In the genomic region with DNA sequence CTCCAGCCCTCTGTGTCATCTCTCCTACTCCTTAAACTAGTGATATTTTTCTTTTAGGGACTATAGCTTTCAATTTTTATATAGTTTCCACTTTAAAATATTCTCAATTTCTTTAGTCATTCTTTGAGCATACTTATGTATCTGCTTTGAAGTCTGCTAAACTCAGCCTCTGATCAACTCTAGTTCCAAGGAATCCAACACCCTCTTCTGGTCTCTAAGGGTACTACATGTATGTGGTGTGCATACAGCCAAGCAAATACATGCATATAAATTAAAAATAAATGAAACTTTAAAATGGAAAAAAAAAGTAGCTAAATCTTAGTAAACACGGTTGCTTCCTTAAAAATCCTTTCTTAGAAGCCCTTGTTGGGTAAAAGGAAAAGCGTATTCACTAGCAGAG, we compare ENCODE assay signal across 11 mouse cellular contexts. TPM values are rescaled to one million over a fixed set of nuclear protein-coding genes. Genes with fewer than 3 reads are reported as not detected.
DNase-seq lines count a peak whose midpoint lies in the region; ATAC-seq and TF ChIP-seq lines count a peak whose summit lies in the region.
"Had no signal": no experiment of that assay in that cellular context is flagged by ENCODE, and none has a peak within 500 bp of the region (broad histone marks: within the 10 kb centered on the region; RNA-seq: fewer than 3 reads in every experiment).

No protein-coding gene starts in this region.

- H3K27me3 ChIP-seq in intestine, postnatal 0 days (replicated peaks; ENCODE audit: control insufficient read depth, insufficient read depth, low read length), result no peaks in the 10 kb centered on the region
- H3K27me3 ChIP-seq in intestine, embryonic 16.5 days (replicated peaks; ENCODE audit: control insufficient read depth, insufficient read depth, low read length), result no peaks in the 10 kb centered on the region
- H3K27me3 ChIP-seq: limb, embryonic 13.5 days had no signal

- peak; percentile 77 for DNase-seq in CD4-positive helper T cell, adult 2 months (ENCODE audit: low read depth, low spot score)
- peak; percentile 68 for DNase-seq in NIH3T3 (ENCODE audit: low read depth)
- peak; percentile 16 for DNase-seq in large intestine, adult 2 months (ENCODE audit: low read depth, low spot score)
- no peak for DNase-seq in adrenal gland, postnatal 25 days
- DNase-seq in right cerebral cortex, postnatal 36 days (ENCODE audit: low spot score in 2 of 2), result no peak
- no peak for DNase-seq in cerebellum, adult 9-11 months
- DNase-seq: adrenal gland, adult 8-10 months had no signal

- H3K36me3 ChIP-seq in intestine, postnatal 0 days (ENCODE audit: control insufficient read depth, insufficient read depth), result peaks cover 33% of the 10 kb centered on the region
- H3K36me3 ChIP-seq in intestine, embryonic 16.5 days (ENCODE audit: control insufficient read depth, insufficient read depth, low read length), result peaks cover 19% of the 10 kb centered on the region

- WGBS in intestine, postnatal 0 days, result 93% methylated on average over 2 of the region's 2 CpGs
- 96% methylated on average over 2 of the region's 2 CpGs for WGBS in intestine, embryonic 16.5 days
- 82% methylated on average over 2 of the region's 2 CpGs for WGBS in large intestine, adult 2 months

- no peaks in the 10 kb centered on the region for H3K9me3 ChIP-seq in intestine, postnatal 0 days (ENCODE audit: control insufficient read depth)
- no peaks in the 10 kb centered on the region for H3K9me3 ChIP-seq in intestine, embryonic 16.5 days (ENCODE audit: control insufficient read depth, low read length)
- H3K9me3 ChIP-seq: limb, embryonic 13.5 days had no signal

- no peak overlapping the region for H3K9ac ChIP-seq in intestine, postnatal 0 days (ENCODE audit: low read depth, low read length)
- H3K9ac ChIP-seq in intestine, embryonic 16.5 days (ENCODE audit: low read depth, low read length), result no peak overlapping the region
- H3K9ac ChIP-seq: limb, embryonic 13.5 days had no signal

- H3K4me2 ChIP-seq in intestine, postnatal 0 days (replicated peaks; ENCODE audit: low read depth), result no peak overlapping the region
- H3K4me2 ChIP-seq in intestine, embryonic 16.5 days (ENCODE audit: low read depth, low read length), result no peak overlapping the region
- H3K4me2 ChIP-seq: limb, embryonic 13.5 days had no signal

- H3K4me3 ChIP-seq in intestine, postnatal 0 days (ENCODE audit: low read depth, low read length), result no peak overlapping the region
- no peak overlapping the region for H3K4me3 ChIP-seq in intestine, embryonic 16.5 days (ENCODE audit: low read length)
- H3K4me3 ChIP-seq: erythroblast, embryonic 14.5 days; limb, embryonic 13.5 days had no signal

- no peak overlapping the region for H3K27ac ChIP-seq in intestine, postnatal 0 days (ENCODE audit: low read depth, low read length)
- no peak overlapping the region for H3K27ac ChIP-seq in intestine, embryonic 16.5 days (ENCODE audit: low read length)
- H3K27ac ChIP-seq: limb, embryonic 13.5 days had no signal

- peak; percentile 59 for TF ChIP-seq CTCF in intestine, postnatal 0 days (IDR thresholded peaks at IDR 0.05; ENCODE audit: low read depth)

- ATAC-seq in intestine, postnatal 0 days, result no peak
- ATAC-seq in intestine, embryonic 16.5 days, result no peak

- H3K4me1 ChIP-seq in intestine, postnatal 0 days (replicated peaks; ENCODE audit: control insufficient read depth, insufficient read depth, low read length), result no peaks in the 10 kb centered on the region
- no peaks in the 10 kb centered on the region for H3K4me1 ChIP-seq in intestine, embryonic 16.5 days (ENCODE audit: control insufficient read depth, insufficient read depth, low read length)
- H3K4me1 ChIP-seq: limb, embryonic 13.5 days had no signal

RNA-seq across cellular contexts. Expression of gene Lime1, which starts 4.1 kb away (rescaled TPM):
- 6.7 and 8.6 TPM in 2 replicates for polyA plus RNA-seq in intestine, postnatal 0 days (2015; fragmentation: Nextera tagmentation; extraction: Ambion mirVana)
- 16.3 and 16.8 TPM in 2 replicates for polyA plus RNA-seq in intestine, embryonic 16.5 days (2015; fragmentation: Nextera tagmentation; extraction: Ambion mirVana)
- polyA plus RNA-seq in large intestine, adult 2 months (2012; rRNA removed), result 37.6 and 48.7 TPM in 2 replicates
- 24.7 and 33.2 TPM in 2 replicates for total RNA-seq in adrenal gland, postnatal 25 days (2021)

RNA-seq across cellular contexts. Expression of gene Arfrp1, which starts 10.6 kb away (rescaled TPM):
- 32.1 TPM in 2 replicates for polyA plus RNA-seq in intestine, postnatal 0 days (2015; fragmentation: Nextera tagmentation; extraction: Ambion mirVana)
- polyA plus RNA-seq in intestine, embryonic 16.5 days (2015; fragmentation: Nextera tagmentation; extraction: Ambion mirVana), result 52.5 and 54.0 TPM in 2 replicates
- 29.3 and 29.6 TPM in 2 replicates for polyA plus RNA-seq in large intestine, adult 2 months (2012; rRNA removed)
- total RNA-seq in adrenal gland, postnatal 25 days (2021), result 40.8 and 49.7 TPM in 2 replicates

RNA-seq across cellular contexts. Expression of gene Zgpat, which starts 11.1 kb away (rescaled TPM):
- polyA plus RNA-seq in intestine, postnatal 0 days (2015; fragmentation: Nextera tagmentation; extraction: Ambion mirVana), result 23.8 and 25.7 TPM in 2 replicates
- polyA plus RNA-seq in intestine, embryonic 16.5 days (2015; fragmentation: Nextera tagmentation; extraction: Ambion mirVana), result 36.9 and 38.5 TPM in 2 replicates
- 16.7 and 26.7 TPM in 2 replicates for polyA plus RNA-seq in large intestine, adult 2 months (2012; rRNA removed)
- 51.2 and 61.6 TPM in 2 replicates for total RNA-seq in adrenal gland, postnatal 25 days (2021)

RNA-seq across cellular contexts. Expression of gene Rtel1, which starts 56.2 kb away (rescaled TPM):
- 10.0 and 10.5 TPM in 2 replicates for polyA plus RNA-seq in intestine, postnatal 0 days (2015; fragmentation: Nextera tagmentation; extraction: Ambion mirVana)
- polyA plus RNA-seq in intestine, embryonic 16.5 days (2015; fragmentation: Nextera tagmentation; extraction: Ambion mirVana), result 31.0 and 32.0 TPM in 2 replicates
- 39.6 and 46.1 TPM in 2 replicates for polyA plus RNA-seq in large intestine, adult 2 months (2012; rRNA removed)
- 43.4 and 44.7 TPM in 2 replicates for total RNA-seq in adrenal gland, postnatal 25 days (2021)

Comparison
In these comparisons a context has a peak if more than half of its experiments do, and no peak if none do; other contexts are left out.
1. DNase-seq: peak in CD4-positive helper T cell, adult 2 months (single experiment), NIH3T3 (single experiment) and large intestine, adult 2 months (single experiment); none in adrenal gland, postnatal 25 days (single experiment), right cerebral cortex, postnatal 36 days (0 of 2) and cerebellum, adult 9-11 months (single experiment).